Mouse (Mus musculus) CD4-positive helper T cell, adult 2 months (primary cell): ENCODE results near the gene Psmb10.
A peak's percentile ranks its signal among the peaks of the same experiment; 100 is the strongest.

Source experiments
- DNase-seq: peaks from one replicate; pipeline ENCODE4 v3.0.0-alpha.2; 2012; ENCODE audit warnings: low read depth, missing footprints, low spot score

The Psmb10 gene

GRCm38 (mm10) chr8:105937496-105938305 lies 543 bp downstream of the Psmb10 start:
- DNase-seq = peak; percentile 80

DNA sequence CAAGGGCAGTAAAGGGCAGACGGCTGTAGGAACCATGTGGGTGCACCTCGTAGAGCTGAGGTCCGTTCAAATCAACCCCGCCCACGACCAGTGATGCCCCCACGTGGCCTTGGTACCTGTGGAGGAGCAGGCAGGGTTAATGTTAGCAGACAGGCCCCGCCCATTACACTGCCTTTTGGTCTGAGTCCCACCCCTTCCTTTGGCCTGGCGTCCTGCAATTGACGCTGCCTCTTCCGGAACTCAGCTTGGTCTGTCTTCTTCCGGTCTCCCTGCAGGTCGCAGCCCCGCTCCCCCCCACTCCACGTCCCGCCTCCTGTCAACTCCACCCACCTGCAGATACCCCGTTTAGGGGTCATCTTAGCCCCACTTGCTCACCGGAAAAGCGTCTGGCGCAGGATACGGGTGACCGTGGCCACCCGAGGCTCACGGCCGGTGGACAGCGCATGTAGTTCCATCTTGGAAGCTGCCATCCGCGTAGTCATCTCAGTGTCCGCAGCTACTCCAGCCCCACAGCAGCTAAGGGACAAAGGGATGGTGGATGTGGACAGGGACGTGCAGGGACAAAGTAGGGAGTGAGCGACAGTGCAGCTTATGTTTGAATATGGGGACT lies 1.3 kb downstream of the Psmb10 start:
- peak; percentile 81 for DNase-seq

DNA sequence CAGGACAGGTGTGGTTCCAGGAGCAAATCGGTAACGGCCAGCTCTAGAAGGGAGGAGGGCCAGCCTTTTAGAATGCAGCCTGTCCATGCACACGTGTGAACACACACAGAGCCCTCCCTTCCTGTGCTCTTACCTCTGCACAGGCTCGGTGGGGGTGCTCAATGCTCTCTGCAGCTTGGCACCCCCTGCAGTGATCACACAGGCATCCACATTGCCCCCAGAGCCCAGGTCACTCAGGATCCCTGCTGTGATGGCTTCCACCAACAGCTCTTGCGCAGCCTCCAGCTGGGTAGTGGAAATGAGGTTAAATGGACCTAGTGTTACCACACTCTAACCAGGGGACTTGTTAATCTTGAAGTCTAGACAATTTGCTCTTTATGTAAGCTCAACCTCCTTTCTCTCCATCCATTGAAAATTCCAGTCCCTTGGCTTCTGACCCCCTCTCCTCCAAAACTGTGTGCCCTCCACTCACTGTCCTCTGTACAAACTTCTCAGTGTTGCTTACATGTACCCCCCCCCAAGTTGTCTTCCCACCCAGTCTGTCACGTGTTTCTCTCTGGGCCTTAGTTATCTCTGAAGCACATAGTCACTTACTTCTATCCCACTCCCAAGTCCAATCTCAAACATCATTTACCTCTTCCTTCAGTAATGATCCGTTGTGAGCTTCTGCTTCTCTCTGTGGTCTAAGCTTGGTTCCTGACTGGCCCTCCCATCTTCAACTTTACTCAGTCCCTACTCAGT lies 2.2 kb downstream of the Psmb10 start:
- DNase-seq = no peak

- no peak for DNase-seq
Observed at GRCm38 (mm10) chr8:105935105-105935504, 3.1 kb downstream of the Psmb10 start.

- no peak for DNase-seq
Observed at GRCm38 (mm10) chr8:105933762-105934161, 4.5 kb downstream of the Psmb10 start, which contains the start of gene Ctrl. TSS of gene Ctrl (minus strand) at chr8:105933862.

- no peak for DNase-seq
Observed at GRCm38 (mm10) chr8:105932525-105932924, 5.7 kb downstream of the Psmb10 start.

GRCm38 (mm10) chr8:105931271-105931670 lies 7.0 kb downstream of the Psmb10 start:
- DNase-seq = no peak

DNA sequence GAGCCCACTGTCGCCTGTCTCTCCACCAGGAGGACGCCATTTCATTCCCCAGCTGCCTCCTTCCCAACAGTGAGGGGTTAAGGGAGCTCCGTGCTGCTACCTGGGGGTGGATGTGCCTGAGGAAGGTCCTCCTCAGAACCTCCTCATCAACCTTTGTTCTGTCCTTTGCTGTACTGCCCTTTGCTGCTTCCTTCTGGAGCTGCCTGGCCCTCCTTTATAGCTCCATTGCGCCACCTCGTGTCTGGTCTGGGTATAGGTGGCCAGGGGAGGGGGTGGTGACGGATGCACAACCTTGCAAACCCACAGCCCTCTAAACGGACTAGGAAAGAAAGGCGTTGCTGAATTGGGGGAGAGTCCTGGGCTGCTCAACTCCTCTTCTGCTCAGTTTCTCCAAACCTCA lies 7.6 kb downstream of the Psmb10 start:
- peak; percentile 80 for DNase-seq

DNA sequence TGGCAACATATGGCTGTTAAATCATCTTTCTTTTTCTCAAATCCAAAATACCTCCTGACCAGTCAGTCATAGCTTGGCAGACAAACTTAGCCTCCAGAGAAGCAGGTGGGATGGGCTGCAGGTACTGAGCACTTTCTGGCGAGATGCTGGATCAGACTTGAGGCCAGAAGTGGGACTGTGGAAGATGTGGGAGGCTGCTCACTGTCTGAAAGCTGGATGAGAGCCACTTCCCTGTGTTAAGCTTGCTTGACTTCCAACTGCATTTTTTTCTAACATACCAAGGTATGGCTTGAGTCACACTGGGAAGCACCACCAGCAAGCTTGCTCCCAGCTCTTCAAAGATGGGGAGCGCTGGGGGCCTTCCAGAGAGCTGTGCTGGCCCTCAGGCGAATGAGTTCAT lies 13.1 kb downstream of the Psmb10 start:
- no peak for DNase-seq

GRCm38 (mm10) chr8:105919390-105919789 lies 18.9 kb downstream of the Psmb10 start:
- peak; percentile 43 for DNase-seq

- peak; percentile 76 for DNase-seq
Observed at GRCm38 (mm10) chr8:105900941-105901616, 37.2 kb downstream of the Psmb10 start.

DNA sequence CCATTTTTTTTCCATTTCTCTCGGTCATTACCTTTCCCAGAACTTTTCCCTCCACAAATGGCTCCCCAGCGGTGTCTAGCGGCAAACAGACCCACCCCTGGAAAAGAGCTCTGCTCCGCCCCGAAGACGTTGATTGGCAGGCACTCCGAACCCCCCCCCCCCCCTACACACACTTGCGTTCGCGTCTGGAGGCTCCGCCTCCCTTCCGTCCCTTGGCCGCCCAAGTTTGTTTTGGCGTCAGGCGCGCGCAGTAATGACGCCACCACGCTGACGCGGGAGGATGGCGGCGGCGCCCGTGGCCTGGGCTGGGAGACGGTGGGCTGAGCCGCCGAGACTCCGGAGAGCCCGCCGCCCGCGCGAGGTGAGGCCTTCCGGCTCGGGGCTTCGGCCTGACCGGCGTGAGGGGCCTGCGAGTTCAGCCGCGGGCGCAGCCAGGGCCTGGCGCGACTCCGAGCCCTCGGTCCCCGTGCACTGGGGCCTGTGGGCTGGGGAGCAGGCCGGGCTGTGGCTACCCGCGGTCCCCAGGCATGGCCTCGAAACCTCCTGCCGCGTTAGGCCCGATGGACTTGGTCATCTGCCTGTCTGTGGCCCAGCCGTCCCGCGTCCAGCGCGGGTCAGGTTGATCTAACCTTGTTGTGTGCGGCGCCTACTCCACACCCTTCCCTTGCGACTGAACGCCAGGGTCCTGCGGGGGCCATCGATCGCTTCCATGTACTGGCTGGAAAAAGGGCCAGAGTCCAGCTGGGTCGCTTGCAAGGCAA lies 37.9 kb downstream of the Psmb10 start, which contains the start of gene Pskh1:
Pskh1 (plus strand) TSS at position 262 of the 761 bp plus-strand sequence.
- peak; percentile 97 for DNase-seq

DNA sequence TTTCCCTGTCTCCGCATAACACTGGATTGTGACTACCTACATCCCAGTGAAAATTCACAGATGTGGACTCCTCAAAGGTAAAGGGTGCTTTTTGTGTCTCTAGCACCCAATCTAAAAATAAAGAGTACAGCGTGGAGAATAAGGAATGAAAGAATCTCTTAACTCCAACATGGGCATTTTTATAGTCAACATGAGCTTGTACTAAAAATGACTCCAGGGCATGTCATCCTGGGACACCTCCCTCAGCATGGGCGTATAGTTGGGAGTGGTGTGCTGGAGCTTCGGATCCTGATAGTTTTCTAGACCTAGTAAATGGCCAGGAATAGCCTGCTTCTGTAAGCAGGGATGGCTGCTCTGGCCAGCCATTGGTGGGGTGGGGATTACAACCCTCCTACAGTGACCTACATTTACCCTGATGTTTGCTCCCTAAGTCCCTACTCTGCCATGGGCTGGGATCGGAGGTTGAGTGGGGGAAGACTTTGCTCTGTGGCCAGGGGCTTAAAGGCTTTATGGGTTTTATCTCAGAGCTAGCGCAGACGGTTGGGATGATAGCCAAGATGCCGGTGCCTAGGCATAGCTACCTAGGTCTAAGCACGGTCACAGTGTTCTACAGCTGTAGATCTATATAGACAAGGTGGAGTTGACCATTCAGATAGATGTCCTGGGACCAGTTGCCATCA lies 40.3 kb downstream of the Psmb10 start:
- DNase-seq = no peak

- DNase-seq = peak; percentile 14
Observed at GRCm38 (mm10) chr8:105893339-105893738, 44.9 kb downstream of the Psmb10 start, which contains the start of gene Nrn1l. TSS of gene Nrn1l (plus strand) at chr8:105893567.

DNA sequence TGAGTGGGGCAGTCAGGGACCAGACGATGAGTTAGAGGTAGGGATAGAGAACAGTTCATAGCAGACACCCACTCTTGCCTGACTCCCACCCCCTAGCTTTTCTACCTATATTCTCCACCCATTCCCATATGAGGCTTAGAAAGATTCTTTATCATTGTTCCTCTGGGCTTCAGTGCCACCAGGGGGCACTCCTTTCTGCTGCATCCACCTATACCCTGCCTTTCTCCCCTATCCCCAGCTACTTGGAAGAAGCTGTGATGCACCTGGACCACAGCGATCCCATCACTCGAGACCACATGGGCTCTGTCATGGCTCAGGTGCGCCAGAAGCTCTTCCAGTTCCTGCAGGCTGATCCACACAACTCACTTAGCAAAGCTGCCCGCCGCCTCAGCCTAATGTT lies 45.8 kb downstream of the Psmb10 start:
- DNase-seq = peak; percentile 35

DNA sequence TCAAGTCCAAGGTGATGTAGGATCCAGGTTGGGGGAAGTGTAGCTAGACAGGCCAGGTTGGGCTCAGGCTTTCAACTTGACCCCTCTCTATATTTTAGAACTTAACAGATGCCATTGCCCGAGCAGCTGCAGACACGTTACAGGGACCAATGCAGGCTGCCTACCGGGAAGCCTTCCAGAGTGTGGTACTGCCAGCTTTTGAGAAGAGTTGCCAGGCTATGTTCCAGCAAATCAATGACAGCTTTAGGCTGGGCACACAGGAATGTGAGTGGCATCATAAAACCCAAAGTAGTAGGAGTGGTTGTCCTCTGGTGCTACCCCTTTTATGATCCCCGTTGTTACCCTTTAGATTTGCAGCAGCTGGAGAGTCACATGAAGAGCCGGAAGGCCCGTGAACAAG lies 47.4 kb downstream of the Psmb10 start:
- no peak for DNase-seq

GRCm38 (mm10) chr8:105889756-105890465 lies 48.3 kb downstream of the Psmb10 start:
- DNase-seq = no peak
